ENCODE assay signal across 17 mouse cellular contexts in the genomic region with DNA sequence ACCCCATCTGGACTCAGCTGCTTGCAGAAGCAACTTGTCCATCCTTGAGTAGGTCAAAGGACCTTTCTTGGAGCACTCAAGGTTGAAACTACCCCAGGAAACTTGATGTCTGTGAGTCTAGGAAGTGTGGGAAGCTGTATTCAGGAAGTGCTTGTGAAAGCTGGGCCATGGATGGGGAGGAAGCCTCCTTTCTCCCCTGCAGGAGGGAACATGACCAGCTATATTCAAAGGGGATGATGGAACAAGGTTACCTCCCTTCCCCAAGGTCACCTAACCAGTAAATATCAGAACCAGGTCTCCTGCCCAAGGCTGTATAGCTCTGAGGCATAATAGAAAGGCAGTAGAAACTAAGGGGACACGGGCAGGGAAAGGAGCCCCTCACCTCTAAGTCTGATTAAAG. TPM values are rescaled to one million over a fixed set of nuclear protein-coding genes. Genes with fewer than 3 reads are reported as not detected.
"Had no signal": no experiment of that assay in that cellular context is flagged by ENCODE, and none has a peak within 500 bp of the region (broad histone marks: within the 10 kb centered on the region; RNA-seq: fewer than 3 reads in every experiment).

No protein-coding gene starts in this region.

- H3K9me3 ChIP-seq: lung, embryonic 15.5 days; megakaryocyte, embryonic 14.5 days; midbrain, embryonic 13.5 days; midbrain, embryonic 15.5 days; neural tube, embryonic 12.5 days; stomach, embryonic 15.5 days had no signal

- H3K4me3 ChIP-seq: lung, embryonic 15.5 days; megakaryocyte, embryonic 14.5 days; midbrain, embryonic 13.5 days; midbrain, embryonic 15.5 days; neural tube, embryonic 12.5 days; stomach, embryonic 15.5 days had no signal

- H3K27me3 ChIP-seq: lung, embryonic 15.5 days; midbrain, embryonic 13.5 days; midbrain, embryonic 15.5 days; neural tube, embryonic 12.5 days; stomach, embryonic 15.5 days had no signal

- DNase-seq: lung, adult 2 months; lung, postnatal 14 days; lung, postnatal 36 days; right cerebral cortex, postnatal 14 days; thymus, adult 2 months; thymus, postnatal 25 days; thymus, postnatal 4 days had no signal

- H3K4me1 ChIP-seq: midbrain, embryonic 13.5 days; midbrain, embryonic 15.5 days; neural tube, embryonic 12.5 days; stomach, embryonic 15.5 days had no signal

- H3K27ac ChIP-seq: lung, embryonic 15.5 days; macrophage; midbrain, embryonic 13.5 days; midbrain, embryonic 15.5 days; neural tube, embryonic 12.5 days; stomach, embryonic 15.5 days; stomach, postnatal 0 days had no signal

- H3K36me3 ChIP-seq: lung, embryonic 15.5 days; midbrain, embryonic 13.5 days; midbrain, embryonic 15.5 days; neural tube, embryonic 12.5 days; stomach, embryonic 15.5 days had no signal

RNA-seq across cellular contexts. Expression of a gene that starts 44.2 kb away (rescaled TPM):
- total RNA-seq: megakaryocyte progenitor cell, adult 5-6 weeks; neutrophil, adult 5-6 weeks had no signal
- polyA plus RNA-seq: macrophage had no signal
